Mouse (Mus musculus) cerebellum, adult 9-11 months (tissue): ENCODE measurements around the gene Hspbp1.

ENCODE experiments used
- DNase-seq: peaks from one replicate; pipeline ENCODE4 v3.0.0; 2022

Gene Hspbp1

GRCm38 (mm10) chr7:4666871-4667270, 18.0 kb downstream of the Hspbp1 start:
- DNase-seq = no peak

- no peak for DNase-seq
Observed at GRCm38 (mm10) chr7:4663742-4664141, 21.1 kb downstream of the Hspbp1 start.

GRCm38 (mm10) chr7:4663179-4663578, 21.7 kb downstream of the Hspbp1 start:
- DNase-seq = no peak

GRCm38 (mm10) chr7:4659911-4660443, 24.9 kb downstream of the Hspbp1 start:
- peak; percentile 41 for DNase-seq

GRCm38 (mm10) chr7:4658912-4659551, 25.8 kb downstream of the Hspbp1 start, which contains the start of gene Ppp6r1:
Gene Ppp6r1, minus strand, starts transcription at chr7:4659019.
- peak; percentile 99 for DNase-seq

- DNase-seq = peak; percentile 68
Observed at GRCm38 (mm10) chr7:4658128-4658907, 26.6 kb downstream of the Hspbp1 start.

- peak; percentile 45 for DNase-seq
Observed at GRCm38 (mm10) chr7:4657521-4658127, 27.2 kb downstream of the Hspbp1 start.

GRCm38 (mm10) chr7:4656818-4657217, 28.1 kb downstream of the Hspbp1 start:
- no peak for DNase-seq

GRCm38 (mm10) chr7:4655916-4656315, 29.0 kb downstream of the Hspbp1 start:
- DNase-seq = no peak

GRCm38 (mm10) chr7:4655393-4655792, 29.5 kb downstream of the Hspbp1 start:
- no peak for DNase-seq

- no peak for DNase-seq
Observed at GRCm38 (mm10) chr7:4654221-4654620, 30.6 kb downstream of the Hspbp1 start.

- no peak for DNase-seq
Observed at GRCm38 (mm10) chr7:4653780-4654179, 31.1 kb downstream of the Hspbp1 start.

GRCm38 (mm10) chr7:4653351-4653750, 31.5 kb downstream of the Hspbp1 start:
- no peak for DNase-seq

- DNase-seq = no peak
Observed at GRCm38 (mm10) chr7:4652726-4653125, 32.1 kb downstream of the Hspbp1 start.

GRCm38 (mm10) chr7:4651581-4651980, 33.3 kb downstream of the Hspbp1 start:
- DNase-seq = no peak

GRCm38 (mm10) chr7:4647992-4648391, 36.9 kb downstream of the Hspbp1 start:
- no peak for DNase-seq

GRCm38 (mm10) chr7:4647291-4647690, 37.6 kb downstream of the Hspbp1 start:
- DNase-seq = no peak

- DNase-seq = no peak
Observed at GRCm38 (mm10) chr7:4646806-4647205, 38.1 kb downstream of the Hspbp1 start.

GRCm38 (mm10) chr7:4643225-4643624, 41.6 kb downstream of the Hspbp1 start:
- no peak for DNase-seq

GRCm38 (mm10) chr7:4641956-4642355, 42.9 kb downstream of the Hspbp1 start:
- no peak for DNase-seq

- no peak for DNase-seq
Observed at GRCm38 (mm10) chr7:4641155-4641554, 43.7 kb downstream of the Hspbp1 start.

GRCm38 (mm10) chr7:4636179-4636578, 48.7 kb downstream of the Hspbp1 start:
- no peak for DNase-seq

GRCm38 (mm10) chr7:4631031-4631430, 53.8 kb downstream of the Hspbp1 start, which contains the start of gene Tmem86b:
Gene Tmem86b, minus strand, starts transcription at chr7:4631422.
- no peak for DNase-seq

- no peak for DNase-seq
Observed at GRCm38 (mm10) chr7:4630198-4630597, 54.7 kb downstream of the Hspbp1 start.
